Mouse (Mus musculus): ENCODE measurements around the gene Tcf25.
"Not testable (repeated sequence)": the region's sequence is repeated elsewhere in the genome, so short reads cannot be mapped to it uniquely, and the experiment has no call there.

The Tcf25 gene

DNA sequence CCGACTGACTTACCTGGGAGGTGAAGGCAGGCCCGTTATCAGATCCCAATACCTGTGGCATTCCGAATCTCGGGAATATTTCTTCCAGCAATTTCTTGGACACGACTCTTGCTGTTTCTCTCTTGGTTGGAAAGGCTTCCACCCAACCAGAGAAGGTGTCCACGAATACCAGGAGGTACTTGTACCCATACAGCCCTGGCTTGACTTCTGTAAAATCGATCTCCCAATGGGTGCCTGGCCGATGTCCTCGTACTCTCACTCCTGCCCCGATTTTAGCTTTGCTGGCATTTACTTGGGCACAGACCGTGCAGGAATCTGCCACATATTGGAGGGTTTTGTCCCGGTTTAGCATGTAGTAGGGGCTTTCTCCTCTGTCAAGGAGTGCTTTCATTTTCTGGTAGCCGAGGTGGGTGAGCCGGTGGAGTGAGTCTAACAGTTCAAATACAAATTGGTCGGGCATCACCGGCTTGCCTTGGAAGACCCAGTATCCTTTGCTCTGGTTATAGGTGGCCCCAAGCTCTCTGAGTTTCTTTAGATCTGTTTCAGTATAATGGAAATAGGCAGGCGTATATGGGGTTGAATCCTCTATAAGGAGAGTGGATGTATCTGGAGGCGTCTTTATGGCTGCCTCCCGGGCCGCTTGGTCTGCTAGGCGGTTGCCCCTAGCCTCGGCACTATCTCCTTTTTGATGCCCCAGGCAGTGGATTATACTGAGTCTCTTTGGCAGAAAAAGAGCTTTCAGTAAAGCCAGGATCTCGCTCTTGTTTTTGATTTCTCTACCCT lies 55.6 kb downstream of the Tcf25 start:
- no peak for DNase-seq (ENCODE audit: low read depth, low spot score)

- not testable (repeated sequence) for DNase-seq (ENCODE audit: low read depth, low spot score)
These were observed 56.1 kb downstream of the Tcf25 start for GRCm38 (mm10) chr8:123429722-123430013.

DNA sequence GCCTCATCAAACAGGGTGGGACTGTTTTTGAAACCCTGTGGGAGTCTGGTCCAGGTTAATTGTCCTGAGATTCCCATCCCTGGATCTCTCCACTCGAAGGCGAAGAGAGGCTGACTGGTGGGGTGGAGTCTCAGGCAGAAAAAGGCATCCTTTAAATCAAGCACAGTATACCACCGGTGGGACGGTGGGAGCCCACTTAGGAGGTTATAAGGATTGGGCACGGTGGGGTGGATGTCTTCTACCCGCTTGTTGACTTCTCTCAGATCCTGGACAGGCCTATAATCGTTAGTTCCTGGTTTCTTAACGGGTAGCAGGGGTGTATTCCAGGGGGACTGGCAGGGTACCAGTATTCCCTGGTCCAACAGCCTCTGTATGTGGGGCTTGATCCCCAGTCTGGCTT lies 57.4 kb downstream of the Tcf25 start:
- DNase-seq (ENCODE audit: low read depth, low spot score) = not testable (repeated sequence)

DNA sequence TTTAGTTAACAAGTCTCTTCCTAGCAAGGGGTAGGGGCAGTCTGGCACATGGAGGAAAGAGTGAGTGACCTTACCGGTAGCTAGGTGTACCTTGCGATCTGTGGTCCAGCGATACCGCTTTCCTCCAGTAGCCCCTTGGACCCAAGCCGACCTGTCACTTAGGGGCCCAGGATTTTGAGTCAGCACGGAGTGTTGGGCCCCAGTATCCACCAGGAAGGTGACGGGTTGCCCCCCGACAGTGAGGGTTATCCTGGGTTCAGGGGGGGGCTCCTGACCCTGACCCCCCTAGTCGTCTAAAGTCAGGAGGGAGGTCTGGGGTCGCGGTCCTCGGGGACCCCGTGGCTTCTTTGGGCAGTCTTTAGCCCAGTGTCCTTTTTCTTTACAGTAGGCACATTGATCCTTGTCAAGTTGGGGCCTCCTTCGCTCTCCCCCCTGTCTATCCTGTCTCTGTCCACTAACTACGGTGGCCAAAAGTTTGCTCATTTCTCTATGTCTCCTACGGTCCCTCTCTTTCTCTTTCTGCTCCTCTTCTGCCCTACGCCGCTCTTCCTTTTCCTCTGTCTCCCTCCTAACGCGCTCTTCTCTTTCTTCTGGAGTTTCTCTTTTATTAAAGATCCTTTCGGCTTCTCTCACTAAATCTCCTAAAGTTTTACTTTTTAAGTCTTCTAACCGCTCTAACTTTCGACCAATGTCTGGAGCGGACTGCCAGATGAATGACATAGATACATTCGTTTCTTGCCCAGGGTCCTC lies 58.2 kb downstream of the Tcf25 start:
- no peak for DNase-seq (ENCODE audit: low read depth, low spot score)

DNA sequence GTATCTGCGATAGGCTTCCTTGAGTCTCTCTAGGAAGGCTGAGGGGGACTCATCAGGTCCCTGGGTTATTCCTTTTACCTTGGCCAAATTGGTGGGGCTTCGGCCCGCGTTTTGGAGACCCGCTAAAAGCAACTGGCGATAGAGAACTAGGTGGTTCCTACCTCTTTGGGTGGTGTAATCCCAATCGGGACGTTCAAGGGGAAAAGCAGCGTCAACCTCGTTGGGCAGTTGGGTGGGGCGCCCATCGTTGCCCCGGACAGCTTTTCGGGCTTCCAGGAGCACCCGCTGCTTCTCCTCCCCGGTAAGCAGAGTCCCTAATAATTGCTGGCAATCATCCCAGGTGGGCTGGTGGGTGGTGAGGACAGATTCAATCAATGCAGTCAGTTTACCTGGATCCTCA lies 58.8 kb downstream of the Tcf25 start:
- DNase-seq (ENCODE audit: low read depth, low spot score) = no peak

DNA sequence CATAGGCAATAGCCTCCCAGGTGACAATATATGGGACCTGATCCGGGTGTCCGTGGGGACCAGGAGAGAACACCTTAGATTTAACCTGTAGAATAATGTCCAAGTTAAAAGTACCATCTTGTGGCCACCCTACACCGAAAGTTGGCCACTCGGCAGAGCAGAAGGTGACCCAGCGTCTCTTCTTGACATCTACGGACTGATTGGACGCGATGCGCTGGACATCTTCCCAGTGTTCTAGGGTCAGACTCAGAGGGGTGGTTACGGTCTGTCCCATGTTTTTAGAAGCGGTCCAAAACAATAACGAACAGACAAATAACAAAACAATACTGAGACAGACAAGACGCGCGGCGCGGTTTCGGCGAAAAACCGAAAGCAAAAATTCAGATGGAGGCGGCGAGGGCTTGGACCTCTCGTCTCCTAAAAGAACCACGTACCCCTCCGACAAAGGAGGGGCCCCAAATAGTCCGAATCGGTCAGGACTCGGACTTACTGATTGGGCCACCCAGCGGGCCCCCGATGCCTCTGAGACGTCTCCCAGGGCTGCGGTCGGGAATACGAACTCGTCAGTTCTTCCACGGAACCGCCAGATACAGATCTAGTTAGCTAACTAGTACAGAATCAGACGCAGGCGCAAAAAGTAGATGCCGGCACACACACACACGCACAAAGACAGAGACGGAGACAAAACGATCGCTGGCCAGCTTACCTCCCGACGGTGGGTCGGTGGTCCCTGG lies 59.9 kb downstream of the Tcf25 start:
- DNase-seq (ENCODE audit: low read depth, low spot score) = not testable (repeated sequence)

- no peak for DNase-seq (ENCODE audit: low read depth, low spot score)
These were observed 68.2 kb downstream of the Tcf25 start for GRCm38 (mm10) chr8:123441788-123442187.

DNA sequence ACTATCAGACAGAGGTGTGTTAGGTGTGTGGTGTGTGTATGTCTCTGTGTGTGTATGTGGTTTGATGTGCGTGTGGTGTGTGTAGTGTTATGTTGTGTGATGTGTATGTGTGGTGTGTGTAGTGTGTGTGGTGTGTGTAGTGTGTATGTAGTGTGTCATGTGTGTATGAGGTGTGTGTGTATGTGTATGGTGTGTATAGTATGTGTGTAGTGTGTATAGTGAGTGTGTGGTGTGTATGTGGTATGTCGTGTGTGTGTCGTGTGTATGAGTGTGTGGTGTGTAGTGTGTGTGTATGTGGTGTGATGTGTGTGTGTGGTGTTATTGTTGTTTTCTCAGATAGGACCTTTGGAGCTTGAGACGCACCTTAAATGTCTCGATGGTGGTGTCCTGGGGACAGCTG lies 68.8 kb downstream of the Tcf25 start:
- no peak for DNase-seq (ENCODE audit: low read depth, low spot score)

GRCm38 (mm10) chr8:123442871-123443575 lies 69.5 kb downstream of the Tcf25 start:
- DNase-seq (ENCODE audit: low read depth, low spot score) = peak; percentile 85

GRCm38 (mm10) chr8:123443576-123443921 lies 70.0 kb downstream of the Tcf25 start:
- no peak for DNase-seq (ENCODE audit: low read depth, low spot score)

- no peak for DNase-seq (ENCODE audit: low read depth, low spot score)
These were observed 70.6 kb downstream of the Tcf25 start for GRCm38 (mm10) chr8:123444131-123444530.

DNA sequence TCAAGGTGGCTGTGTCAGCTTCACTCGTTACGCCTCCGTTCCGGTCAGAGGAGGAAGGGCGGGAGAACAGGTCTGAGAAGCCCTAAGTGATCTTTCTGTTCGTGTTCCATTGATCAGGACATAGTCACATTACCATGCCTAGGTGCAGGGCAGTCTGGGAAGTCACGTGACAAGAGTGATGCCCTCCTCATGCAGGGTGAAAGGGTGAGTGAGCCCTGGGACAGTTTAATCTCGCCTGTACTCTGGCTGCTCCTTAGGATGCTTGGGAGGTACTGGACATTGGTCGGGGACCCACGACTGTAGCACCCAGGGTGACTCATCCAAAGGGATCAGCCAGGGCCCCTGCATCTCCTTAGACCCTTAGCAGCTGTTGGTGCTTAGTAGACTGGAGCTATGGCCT lies 72.4 kb downstream of the Tcf25 start:
- DNase-seq (ENCODE audit: low read depth, low spot score) = no peak

DNA sequence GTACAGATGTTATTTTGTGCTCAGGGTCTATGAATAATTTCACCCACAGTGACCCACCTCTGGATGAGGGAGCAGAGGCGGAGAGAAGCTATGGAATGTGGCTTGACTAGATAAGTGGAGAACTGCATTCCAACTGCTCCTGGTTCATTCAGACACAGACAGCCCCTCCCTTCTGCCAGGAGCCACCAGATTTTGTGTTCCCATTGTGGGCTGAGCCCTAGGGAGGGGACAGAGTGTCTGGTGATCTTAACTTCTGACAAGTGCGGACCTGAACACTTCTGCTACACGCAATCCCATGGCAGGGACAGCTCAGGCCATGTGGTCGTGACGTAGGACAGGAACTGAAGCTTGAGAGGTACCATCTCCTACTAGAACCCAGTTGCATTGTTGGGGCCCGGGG lies 73.2 kb downstream of the Tcf25 start:
- DNase-seq (ENCODE audit: low read depth, low spot score) = no peak

- DNase-seq (ENCODE audit: low read depth, low spot score) = no peak
These were observed 77.2 kb downstream of the Tcf25 start for GRCm38 (mm10) chr8:123450783-123451182.

GRCm38 (mm10) chr8:123451747-123452146 lies 78.2 kb downstream of the Tcf25 start:
- DNase-seq (ENCODE audit: low read depth, low spot score) = not testable (repeated sequence)

DNA sequence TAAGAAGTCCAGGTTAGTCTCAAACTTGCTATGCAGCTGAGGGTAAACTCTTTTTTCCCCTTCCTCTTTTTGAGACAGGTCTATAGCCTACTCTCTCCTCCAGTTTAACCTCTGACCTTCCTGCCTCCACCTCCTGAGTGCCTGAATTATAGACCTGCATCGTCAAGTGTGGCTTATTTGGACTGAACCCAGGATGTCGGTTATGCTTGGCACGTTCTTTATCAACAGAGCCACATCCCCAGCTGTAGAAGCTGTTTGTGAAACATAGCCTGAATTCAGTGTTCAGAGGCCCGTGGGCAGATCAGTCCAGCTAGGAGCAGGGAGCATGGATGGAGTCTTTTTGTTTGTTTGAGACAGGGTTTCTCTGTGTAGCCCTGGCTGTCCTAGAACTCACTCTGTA lies 78.6 kb downstream of the Tcf25 start:
- no peak for DNase-seq (ENCODE audit: low read depth, low spot score)

DNA sequence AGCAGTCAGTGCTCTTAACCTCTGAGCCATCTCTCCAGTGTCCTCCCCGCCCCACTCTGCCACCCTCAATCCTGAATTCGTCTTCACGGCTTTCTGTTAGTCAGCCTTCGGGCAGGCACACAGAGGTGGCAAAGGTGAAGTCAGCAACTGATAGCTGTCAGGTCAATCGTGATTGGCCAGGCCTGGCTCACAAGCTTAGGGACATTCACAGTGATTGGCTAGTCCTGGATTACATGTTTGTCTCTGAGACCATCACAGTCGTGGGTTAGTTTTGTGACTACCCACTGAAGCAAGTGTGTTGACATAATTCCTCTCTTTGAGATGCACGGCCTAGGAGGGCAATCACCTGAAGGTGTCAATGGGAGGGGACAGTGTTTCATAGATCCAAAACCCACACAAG lies 79.7 kb downstream of the Tcf25 start:
- DNase-seq (ENCODE audit: low read depth, low spot score) = no peak

Data from retina, postnatal 7 days (tissue).